Mouse (Mus musculus) Patski (cell line): Measurements from ENCODE around the gene Kcnd3. TPM values are rescaled to one million over a fixed set of nuclear protein-coding genes. Genes with fewer than 3 reads are reported as not detected.

Source experiments
- ATAC-seq: fragments of 100-300 bp; one replicate; pipeline ENCODE4 v1.8.0; 2021
- CTCF ChIA-PET: fragments of 350-600 bp; sonication (Branson Sonifier 250); formaldehyde crosslinking; loops from one replicate; lab custom pipeline; 2022; ENCODE audit warnings: inconsistent platforms; lab: Charles Lee
- POLR2A ChIA-PET: fragments of 350-600 bp; sonication (Branson Sonifier 250); formaldehyde crosslinking; loops from one replicate; lab custom pipeline; 2022; ENCODE audit warnings: antibody characterized with exemption, inconsistent platforms; lab: Charles Lee
- DNase-seq: peaks from one replicate; pipeline ENCODE4 v3.0.0-alpha.2; 2011; ENCODE audit warnings: low read depth, low spot score
- H3K27me3 ChIP-seq: fragments of 371-371 bp; one replicate; pipeline ENCODE4 v1.5.1; 2021
- CTCF ChIP-seq: fragments of 100-300 bp; IDR thresholded peaks from one replicate; pipeline ENCODE4 v1.5.1; 2021
- in situ Hi-C: fragments of 300-500 bp; cut with MboI; formaldehyde crosslinking; loops from 3 replicates; pipeline ENCODE4 v1.11.1; 2018; ENCODE audit warnings: low pct_unique_long_range_greater_than_20kb, mixed read lengths
- polyA plus RNA-seq: library from polyadenylated mRNA; unstranded; gene quantifications from one replicate; pipeline ENCODE4 v1.2.3, GENCODE M21; 2021

Gene Kcnd3
- polyA plus RNA-seq, 1 experiment from 2014 or later = 8.3 TPM

DNA sequence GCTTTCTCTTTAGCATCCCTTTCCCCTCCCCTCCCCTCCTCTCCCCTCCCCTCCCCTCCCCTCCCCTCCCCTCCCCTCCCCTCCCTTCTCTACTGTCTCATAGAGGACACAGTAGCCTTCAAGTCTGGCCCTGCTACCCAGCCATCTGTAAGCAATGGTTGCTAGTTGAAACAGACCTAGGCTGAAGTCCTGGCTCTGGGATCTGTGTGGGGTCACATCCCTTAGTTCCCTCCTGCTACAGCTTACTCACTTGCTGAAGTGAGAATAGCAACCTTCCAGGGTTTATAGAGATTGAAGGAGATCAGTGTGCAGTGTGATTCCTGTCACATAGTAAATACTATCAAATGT is 262.7 kb downstream of the Kcnd3 start:
- POLR2A ChIA-PET = no interaction called here
- H3K27me3 ChIP-seq = no peaks in the 10 kb centered on the region
- ATAC-seq (no peak), DNase-seq (no peak)
- CTCF ChIA-PET = interaction anchor here (1.1 to 4.6 kb wide), 3 partner anchors 9 to 41 kb away, joined by 3 to 30 read pairs (median 4); no protein-coding TSS in a partner anchor
- TF ChIP-seq CTCF = no peak
- in situ Hi-C loops = no loop called here

GRCm38 (mm10) chr3:105716353-105717000 is 264.3 kb downstream of the Kcnd3 start:
- DNase-seq (no peak), ATAC-seq (no peak)
- H3K27me3 ChIP-seq = no peaks in the 10 kb centered on the region
- TF ChIP-seq CTCF = no peak
- ChIA-PET POLR2A (no interaction called here), CTCF (interaction anchor here (1.1 to 4.6 kb wide), 2 partner anchors 10 to 28 kb away, joined by 5 to 30 read pairs; no protein-coding TSS in a partner anchor)
- in situ Hi-C loops = no loop called here

GRCm38 (mm10) chr3:105717856-105718555 is 265.9 kb downstream of the Kcnd3 start:
- in situ Hi-C loops = no loop called here
- no peak for DNase-seq
- CTCF ChIA-PET = interaction anchor here (1.2 to 15.9 kb wide), 4 partner anchors 9 to 28 kb away, joined by 5 to 140 read pairs (median 22); partner anchors contain the start of gene Ddx20
- no peak for TF ChIP-seq CTCF
- ATAC-seq = no peak
- POLR2A ChIA-PET = interaction anchor here (1.0 kb wide), 1 partner anchor 12 kb away, joined by 4 read pairs; no protein-coding TSS in a partner anchor
- H3K27me3 ChIP-seq = no peaks in the 10 kb centered on the region

DNA sequence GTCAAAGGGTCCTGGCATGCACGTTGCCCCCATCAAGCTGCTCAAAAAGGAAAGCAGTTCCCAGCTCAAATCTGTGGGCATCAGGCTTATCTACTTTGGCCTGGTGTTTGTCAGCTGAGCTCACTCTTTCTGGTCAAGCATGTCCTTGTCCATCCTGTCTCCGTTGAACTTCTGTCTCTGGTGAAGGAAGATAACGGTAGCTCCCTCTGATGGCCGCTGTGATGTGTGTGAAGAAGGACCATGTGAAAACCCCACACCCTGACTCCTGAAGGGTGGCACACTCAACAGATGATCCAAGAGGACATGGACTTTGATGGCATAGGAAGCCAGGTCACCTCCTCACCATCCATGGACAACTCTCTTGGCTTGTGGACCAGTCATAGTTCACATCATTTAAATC is 266.6 kb downstream of the Kcnd3 start:
- POLR2A ChIA-PET = interaction anchor here (1.0 kb wide), 2 partner anchors 13 to 32 kb away, joined by 4 read pairs; partner anchors contain the start of gene Ddx20
- H3K27me3 ChIP-seq = no peaks in the 10 kb centered on the region
- in situ Hi-C loops = no loop called here
- no peak for ATAC-seq
- TF ChIP-seq CTCF = no peak
- CTCF ChIA-PET = interaction anchor here (0.7 to 15.9 kb wide), 4 partner anchors 8 to 28 kb away, joined by 3 to 140 read pairs (median 9); partner anchors contain the start of gene Ddx20
- no peak for DNase-seq

- ChIA-PET CTCF (interaction anchor here (1.0 to 15.9 kb wide), 5 partner anchors 12 to 180 kb away, joined by 3 to 140 read pairs (median 13); partner anchors contain the start of gene Ddx20), POLR2A (interaction anchor here (0.8 to 1.0 kb wide), 2 partner anchors 33 to 46 kb away, joined by 3 to 4 read pairs; partner anchors contain the start of gene Ddx20)
- ATAC-seq (peak; percentile 6), DNase-seq (no peak)
- in situ Hi-C loops = loop anchor here (5.0 kb wide), 1 partner anchor 33 kb away; the partner anchor contains the start of gene Ddx20
- no peak for TF ChIP-seq CTCF
- H3K27me3 ChIP-seq = no peaks in the 10 kb centered on the region
Observed at GRCm38 (mm10) chr3:105719979-105720378, 267.8 kb downstream of the Kcnd3 start.

- no peaks in the 10 kb centered on the region for H3K27me3 ChIP-seq
- ChIA-PET CTCF (interaction anchor here (1.3 to 15.9 kb wide), 5 partner anchors 11 to 179 kb away, joined by 3 to 140 read pairs (median 13); partner anchors contain the start of genes Ddx20 and Inka2), POLR2A (interaction anchor here (0.8 kb wide), 1 partner anchor 46 kb away, joined by 3 read pairs; no protein-coding TSS in a partner anchor)
- ATAC-seq (no peak), DNase-seq (no peak)
- in situ Hi-C loops = loop anchor here (5.0 kb wide), 1 partner anchor 33 kb away; the partner anchor contains the start of gene Ddx20
- no peak for TF ChIP-seq CTCF
Observed at GRCm38 (mm10) chr3:105720514-105720913, 268.4 kb downstream of the Kcnd3 start.

DNA sequence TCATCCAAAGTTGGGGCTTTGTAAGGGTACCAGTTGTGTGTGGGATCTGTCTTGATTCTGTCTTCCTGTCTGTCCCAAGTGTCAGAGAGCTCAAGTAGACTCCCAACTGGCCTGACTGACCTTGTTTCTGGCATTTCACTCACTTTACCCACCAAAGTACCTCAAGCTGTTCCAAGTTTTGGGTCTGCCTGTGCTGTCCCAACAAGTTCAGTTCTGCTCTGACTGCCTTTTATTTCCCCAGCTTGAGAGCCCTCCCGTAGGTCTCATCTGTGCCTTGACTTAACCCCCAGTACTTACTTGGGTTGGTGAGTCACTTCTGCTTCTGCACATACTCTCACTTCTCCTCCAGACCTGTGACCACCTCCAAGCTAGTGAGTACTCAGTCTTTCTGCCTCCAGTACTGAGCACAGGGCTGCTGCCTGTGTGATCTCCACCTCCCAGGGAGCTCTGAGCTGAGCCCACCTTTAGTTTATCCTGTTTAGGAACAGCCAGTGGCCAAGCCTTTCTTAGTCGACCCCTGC is 269.6 kb downstream of the Kcnd3 start:
- CTCF ChIA-PET = interaction anchor here (1.8 to 15.9 kb wide), 3 partner anchors 17 to 47 kb away, joined by 7 to 140 read pairs (median 22); partner anchors contain the start of genes Ddx20 and Inka2
- in situ Hi-C loops = loop anchor here (5.0 kb wide), 1 partner anchor 34 kb away; the partner anchor contains the start of gene Ddx20
- H3K27me3 ChIP-seq = no peaks in the 10 kb centered on the region
- POLR2A ChIA-PET = interaction anchor here (0.6 kb wide), 1 partner anchor 49 kb away, joined by 7 read pairs; no protein-coding TSS in a partner anchor
- DNase-seq (no peak), ATAC-seq (no peak)
- no peak for TF ChIP-seq CTCF

DNA sequence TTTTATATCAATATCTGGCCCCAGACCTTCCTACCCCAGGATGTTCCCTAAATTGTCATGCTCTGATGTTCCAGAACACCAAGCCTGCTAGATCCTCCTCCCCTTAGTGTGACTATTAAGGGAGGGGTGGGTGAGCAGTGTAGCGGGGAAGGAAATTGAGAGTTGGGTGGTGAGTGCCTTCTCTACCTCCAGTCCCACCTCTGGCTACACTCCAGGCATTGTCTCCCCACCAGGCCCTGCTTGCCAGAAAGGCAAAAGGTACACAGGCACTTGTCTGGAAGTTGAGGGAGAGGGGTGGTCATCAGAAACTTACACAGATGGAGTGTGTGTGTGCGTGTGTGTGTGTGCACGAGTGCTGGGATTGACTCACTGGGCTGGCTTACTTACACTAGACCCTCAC is 270.4 kb downstream of the Kcnd3 start:
- in situ Hi-C loops = loop anchor here (5.0 kb wide), 1 partner anchor 35 kb away; the partner anchor contains the start of gene Ddx20

More for the DNA sequence above, 270.4 kb downstream of the Kcnd3 start:
- ChIA-PET CTCF (interaction anchor here (0.7 to 15.9 kb wide), 4 partner anchors 18 to 48 kb away, joined by 3 to 140 read pairs (median 14); partner anchors contain the start of genes Ddx20 and Inka2), POLR2A (no interaction called here)
- no peak for DNase-seq
- H3K27me3 ChIP-seq = no peaks in the 10 kb centered on the region
- ATAC-seq = no peak
- no peak for TF ChIP-seq CTCF

Other genes with a start within 250 kb of the Kcnd3 start
- gene Ddx20, start 235.2 kb downstream of the Kcnd3 start, polyA plus RNA-seq = 22.4 TPM